Mouse (Mus musculus): ENCODE results near the gene Prkag1.

Gene Prkag1

DNA sequence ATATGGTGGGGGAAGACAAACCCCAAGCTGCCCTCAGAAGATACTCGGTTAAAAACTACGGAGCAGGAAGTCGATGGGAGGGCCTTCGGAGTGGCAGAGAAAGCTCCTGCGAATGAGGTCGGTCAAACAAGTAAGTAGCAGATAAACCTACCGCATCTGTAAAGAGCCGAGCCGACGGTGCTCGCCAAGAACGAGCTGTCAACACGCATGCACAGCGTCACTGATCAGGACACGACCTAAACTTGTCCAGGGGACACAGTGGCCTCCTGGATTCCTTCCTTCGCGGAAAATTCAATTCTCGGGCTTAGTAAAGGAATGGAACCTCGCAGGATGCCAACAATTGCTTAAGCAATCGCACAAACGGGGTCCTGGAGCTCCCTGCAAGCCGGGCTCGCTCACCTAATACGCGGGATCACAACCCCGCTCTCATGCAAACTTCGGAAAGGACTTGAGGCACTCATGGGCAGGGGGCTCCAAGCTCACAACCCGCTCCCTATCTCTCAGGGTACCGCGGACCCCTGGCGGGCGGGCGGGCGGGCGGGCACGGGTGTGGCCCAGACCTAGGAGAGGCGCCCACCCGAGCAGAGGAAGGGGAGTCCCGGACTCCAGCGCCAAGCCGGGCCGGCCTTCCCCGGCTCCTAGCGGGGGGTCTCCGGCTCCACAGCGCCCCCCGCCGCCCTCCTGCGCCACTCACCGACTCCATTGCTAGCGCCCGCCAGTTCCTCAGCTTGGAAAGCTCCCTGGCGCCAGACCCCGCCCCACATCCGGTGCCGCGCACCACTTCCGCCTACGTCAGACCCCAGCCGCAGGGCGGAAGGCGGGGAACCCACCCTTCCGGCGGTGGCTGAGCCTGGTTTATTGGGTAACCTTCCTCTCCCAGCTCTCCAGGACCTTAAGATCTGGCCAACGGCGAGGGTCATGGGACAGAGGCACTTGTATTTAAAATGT lies at the start of gene Prkag1:
Gene Prkag1 (minus strand): TSS at position 786 of the 948 bp plus-strand sequence.
- in situ Hi-C loops (cut with MboI; ENCODE audit: unreplicated experiment in 2 of 2), result no loop called here

- in situ Hi-C loops (cut with MboI; ENCODE audit: unreplicated experiment in 2 of 2), result no loop called here
Observed at GRCm38 (mm10) chr15:98877331-98877730, 46.0 kb upstream of the Prkag1 start.

DNA sequence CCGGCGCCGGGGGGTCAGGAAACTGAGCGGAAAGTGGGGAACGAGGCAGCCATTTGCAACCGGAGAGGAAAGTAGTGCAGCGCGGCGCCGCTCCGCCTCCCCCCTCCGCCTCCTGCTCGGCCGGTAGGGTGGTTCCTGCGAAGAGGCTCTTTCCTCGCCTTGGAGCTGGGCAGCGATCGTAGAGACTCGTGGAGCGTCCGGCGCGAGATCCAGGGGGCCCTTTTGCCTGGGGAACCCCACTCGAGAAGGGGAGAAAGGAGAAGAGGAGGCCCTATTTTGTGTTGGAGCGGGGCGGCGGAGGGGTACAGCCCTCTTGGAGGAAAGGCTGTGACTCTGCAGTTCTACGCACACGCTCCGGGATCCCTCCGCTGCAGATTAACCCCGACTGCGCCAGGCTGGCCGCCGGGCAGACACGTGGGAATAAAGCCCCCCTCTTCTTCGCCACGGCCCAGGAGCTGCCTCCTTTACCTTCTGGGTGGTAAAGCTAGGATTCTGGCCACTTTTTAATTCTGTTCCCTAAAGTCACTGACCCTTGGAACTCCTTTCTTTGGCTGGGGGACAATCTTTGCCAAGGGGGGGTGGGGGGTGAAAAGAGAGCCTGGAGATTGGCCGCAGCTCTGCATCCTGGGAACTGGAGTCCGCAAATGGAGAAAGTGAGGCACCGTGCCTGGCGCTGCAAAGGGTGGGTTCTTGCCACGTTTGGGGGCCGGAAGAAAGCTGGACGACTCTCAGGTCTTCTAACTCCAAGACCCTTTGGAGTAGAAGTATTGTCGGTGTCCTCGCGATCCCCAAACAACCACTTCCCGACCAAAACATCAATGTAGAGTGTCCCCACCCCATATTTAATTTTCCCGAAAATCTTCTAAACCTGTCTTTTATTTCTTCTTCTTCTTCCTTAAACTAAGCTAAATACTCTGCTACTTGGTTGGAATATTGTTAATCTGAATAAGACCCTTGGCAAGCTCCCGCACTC lies 40.9 kb upstream of the Prkag1 start:
- in situ Hi-C loops (cut with MboI; ENCODE audit: unreplicated experiment in 2 of 2), result no loop called here

- in situ Hi-C loops (cut with MboI; ENCODE audit: unreplicated experiment in 2 of 2), result no loop called here
Observed at GRCm38 (mm10) chr15:98871070-98871915, 40.0 kb upstream of the Prkag1 start, which contains the start of gene Kmt2d. Kmt2d (minus strand) TSS chr15:98871204.

- in situ Hi-C loops (cut with MboI; ENCODE audit: unreplicated experiment in 2 of 2), result no loop called here
Observed at GRCm38 (mm10) chr15:98870179-98871069, 39.1 kb upstream of the Prkag1 start.

DNA sequence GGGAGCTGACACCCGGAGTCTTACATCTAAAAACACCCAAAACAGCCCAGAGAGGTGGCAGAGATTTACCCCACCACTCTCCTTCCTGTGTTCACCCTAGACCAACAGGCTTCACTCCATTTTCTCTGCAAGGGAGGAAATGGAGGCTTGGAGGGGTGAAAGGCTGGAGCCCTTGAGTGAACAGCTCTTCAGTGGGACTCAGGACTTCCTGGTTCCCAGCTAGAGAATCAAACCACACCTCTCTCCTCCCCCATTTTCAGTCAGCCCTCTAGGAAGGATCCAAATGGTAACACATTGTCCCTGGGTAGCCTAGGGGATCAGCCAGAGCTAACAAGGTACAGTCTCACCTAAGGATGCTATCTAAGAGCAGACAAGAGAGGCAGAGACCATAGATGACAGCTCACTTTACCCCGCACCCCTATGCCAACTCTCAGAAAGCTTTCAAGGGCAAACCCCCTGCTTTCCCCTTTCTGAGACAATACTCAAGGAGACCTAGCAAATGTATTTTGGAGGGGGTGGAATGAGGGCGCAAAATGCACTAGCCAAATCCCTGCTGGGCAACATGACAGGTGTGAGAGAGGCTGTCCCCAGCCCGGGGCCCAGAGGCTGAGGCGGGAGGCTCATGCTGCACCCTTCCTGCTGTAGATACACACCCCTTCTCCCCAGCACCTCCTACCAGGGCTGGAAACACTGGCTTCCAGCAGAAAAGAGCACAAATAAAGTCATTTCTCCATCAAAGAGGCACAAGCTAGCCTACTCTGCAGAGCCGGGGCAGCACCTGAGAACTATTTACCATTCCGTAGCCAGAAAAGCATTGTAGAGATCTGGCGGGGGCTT lies 38.2 kb upstream of the Prkag1 start:
- in situ Hi-C loops (cut with MboI; ENCODE audit: unreplicated experiment in 2 of 2), result no loop called here

GRCm38 (mm10) chr15:98868346-98869063 lies 37.2 kb upstream of the Prkag1 start:
- in situ Hi-C loops (cut with MboI; ENCODE audit: unreplicated experiment in 2 of 2), result no loop called here

GRCm38 (mm10) chr15:98867321-98867720 lies 36.0 kb upstream of the Prkag1 start:
- in situ Hi-C loops (cut with MboI; ENCODE audit: unreplicated experiment in 2 of 2), result no loop called here

DNA sequence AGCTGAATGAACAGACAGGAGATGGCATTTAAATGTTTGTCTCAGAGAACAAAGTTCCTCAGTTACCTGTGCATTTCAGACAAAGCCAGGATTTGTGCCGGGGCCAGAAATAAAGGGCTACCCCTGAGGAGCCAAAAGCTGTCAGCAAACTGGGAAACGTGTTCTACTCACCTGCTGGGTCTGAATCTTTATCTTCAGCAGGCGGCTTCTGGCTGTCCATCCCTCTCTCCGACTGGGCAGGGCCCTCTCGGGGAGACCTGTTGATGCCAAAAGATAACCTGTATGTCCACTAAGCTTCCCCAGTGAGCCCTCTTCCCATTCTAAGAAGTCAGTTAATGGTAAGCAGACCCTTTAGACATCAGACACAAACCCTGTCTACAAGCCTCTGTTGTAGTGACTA lies 35.2 kb upstream of the Prkag1 start:
- in situ Hi-C loops (cut with MboI; ENCODE audit: unreplicated experiment in 2 of 2), result no loop called here

GRCm38 (mm10) chr15:98865771-98866170 lies 34.5 kb upstream of the Prkag1 start:
- in situ Hi-C loops (cut with MboI; ENCODE audit: unreplicated experiment in 2 of 2), result no loop called here

- in situ Hi-C loops (cut with MboI; ENCODE audit: unreplicated experiment in 2 of 2), result no loop called here
Observed at GRCm38 (mm10) chr15:98864951-98865350, 33.6 kb upstream of the Prkag1 start.

GRCm38 (mm10) chr15:98863451-98863958 lies 32.2 kb upstream of the Prkag1 start:
- in situ Hi-C loops (cut with MboI; ENCODE audit: unreplicated experiment in 2 of 2), result no loop called here

GRCm38 (mm10) chr15:98861701-98862410 lies 30.5 kb upstream of the Prkag1 start:
- in situ Hi-C loops (cut with MboI; ENCODE audit: unreplicated experiment in 2 of 2), result no loop called here

- in situ Hi-C loops (cut with MboI; ENCODE audit: unreplicated experiment in 2 of 2), result no loop called here
Observed at GRCm38 (mm10) chr15:98860921-98861320, 29.6 kb upstream of the Prkag1 start.

DNA sequence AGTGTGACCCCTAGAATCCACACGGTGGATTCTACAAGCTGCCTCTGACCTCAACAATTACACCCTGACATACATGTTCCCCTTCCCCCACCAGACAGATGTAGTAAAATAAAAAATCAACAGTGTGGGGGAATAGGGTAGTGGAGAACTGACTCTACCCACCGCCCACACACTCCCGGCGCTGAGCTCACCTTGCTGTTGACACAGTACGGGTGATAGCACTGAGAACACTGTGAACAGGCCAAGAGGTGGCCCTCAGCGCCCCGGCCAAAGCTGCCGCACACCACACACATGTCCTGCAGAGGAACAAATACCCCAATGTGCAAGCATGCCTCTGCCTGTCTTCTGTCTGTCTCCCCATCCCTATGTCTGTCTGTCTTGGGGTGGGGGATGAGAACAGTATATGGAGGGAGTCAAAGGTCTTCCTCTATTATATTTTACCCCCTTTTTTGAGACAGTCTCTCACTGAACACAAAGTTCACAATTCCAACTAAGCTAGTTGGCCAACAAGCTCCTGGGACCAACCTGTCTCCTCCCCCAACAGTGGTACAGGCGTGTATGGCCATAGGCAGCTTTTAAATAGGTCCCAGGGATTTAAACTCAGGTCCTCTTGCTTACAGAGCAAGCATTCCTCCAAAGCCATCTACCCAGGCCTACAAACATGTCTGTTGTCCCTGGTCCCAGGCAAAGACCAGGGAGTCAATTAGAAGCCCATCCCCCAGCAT lies 28.2 kb upstream of the Prkag1 start:
- in situ Hi-C loops (cut with MboI; ENCODE audit: unreplicated experiment in 2 of 2), result no loop called here

DNA sequence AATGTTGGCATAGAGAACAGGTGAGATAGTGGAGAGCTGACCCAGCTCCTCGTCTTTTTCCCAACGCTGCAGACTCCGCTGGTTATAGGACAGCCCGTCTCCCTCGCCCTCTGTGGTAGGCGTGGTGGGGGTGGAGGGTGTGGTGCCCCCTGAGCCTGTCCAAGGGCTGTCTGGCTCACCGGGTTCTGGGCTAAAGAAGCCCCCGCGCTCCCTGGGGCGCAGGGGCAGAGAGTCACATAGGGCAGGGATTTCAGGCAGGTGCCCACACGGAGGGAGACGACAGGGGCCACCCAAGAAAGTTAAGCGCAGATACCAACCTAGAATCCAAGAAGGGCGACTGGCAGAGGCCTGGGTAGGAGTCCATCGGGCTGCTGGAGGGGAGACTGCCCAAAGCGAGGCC lies 22.9 kb upstream of the Prkag1 start:
- in situ Hi-C loops (cut with MboI; ENCODE audit: unreplicated experiment in 2 of 2), result no loop called here
